In the genomic region with DNA sequence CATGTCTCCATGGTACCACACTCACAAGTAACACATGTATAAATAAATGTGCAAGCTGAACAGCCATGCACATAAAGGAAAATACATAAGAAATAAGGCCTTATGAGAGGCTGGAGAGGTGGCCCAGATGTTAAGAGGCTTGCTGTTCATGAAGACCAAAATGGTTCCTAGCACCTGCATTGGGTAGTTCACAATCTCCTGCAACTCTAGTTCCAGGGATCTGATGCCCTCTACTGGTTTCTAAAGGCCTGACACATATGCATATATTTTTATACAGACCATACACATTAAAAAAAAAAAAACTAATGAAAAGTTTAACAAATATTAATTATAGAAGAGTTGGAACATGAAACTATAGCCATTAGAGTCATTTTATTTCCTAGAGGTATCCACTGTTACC, we compare ENCODE assay signal across 11 mouse cellular contexts. TPM values are rescaled to one million over a fixed set of nuclear protein-coding genes. Genes with fewer than 3 reads are reported as not detected.
DNase-seq lines count a peak whose midpoint lies in the region; ATAC-seq and TF ChIP-seq lines count a peak whose summit lies in the region.
"Had no signal": no experiment of that assay in that cellular context is flagged by ENCODE, and none has a peak within 500 bp of the region (broad histone marks: within the 10 kb centered on the region; RNA-seq: fewer than 3 reads in every experiment).

No protein-coding gene starts in this region.

- TF ChIP-seq EP300 in stomach, postnatal 0 days (optimal IDR thresholded peaks at IDR 0.05), result no peak

- no peaks in the 10 kb centered on the region for H3K27me3 ChIP-seq in neural tube, embryonic 11.5 days (ENCODE audit: control insufficient read depth, insufficient read depth, low read length)
- H3K27me3 ChIP-seq in embryonic facial prominence, embryonic 12.5 days, result no peaks in the 10 kb centered on the region
- no peaks in the 10 kb centered on the region for H3K27me3 ChIP-seq in hindbrain, postnatal 0 days (ENCODE audit: insufficient read depth, low read length)
- H3K27me3 ChIP-seq in stomach, postnatal 0 days (ENCODE audit: control insufficient read depth, insufficient read depth, low read length), result no peaks in the 10 kb centered on the region

- ATAC-seq in neural tube, embryonic 11.5 days (ENCODE audit: insufficient read depth, low FRiP score, low TSS enrichment), result no peak
- ATAC-seq in embryonic facial prominence, embryonic 12.5 days (ENCODE audit: insufficient number of reproducible peaks, insufficient read depth, low FRiP score, low TSS enrichment), result no peak
- ATAC-seq in hindbrain, postnatal 0 days, result no peak
- ATAC-seq in stomach, postnatal 0 days (ENCODE audit: low FRiP score, low TSS enrichment), result no peak
- ATAC-seq in megakaryocyte progenitor cell, adult 5-6 weeks (replicated peaks; ENCODE audit: poor library complexity), result no peak

- H3K4me2 ChIP-seq in neural tube, embryonic 11.5 days (ENCODE audit: low read depth), result peak overlapping the region; percentile 46
- H3K4me2 ChIP-seq in embryonic facial prominence, embryonic 12.5 days (replicated peaks), result 0 out of 2 replicates have a peak overlapping the region, but pooled peaks have one; percentile 2
- H3K4me2 ChIP-seq in hindbrain, postnatal 0 days (ENCODE audit: low read depth, low read length), result peak overlapping the region; percentile 83
- no peak overlapping the region for H3K4me2 ChIP-seq in stomach, postnatal 0 days (replicated peaks; ENCODE audit: low read depth)
- H3K4me2 ChIP-seq: limb, embryonic 15.5 days had no signal

- peaks cover 33% of the 10 kb centered on the region for H3K36me3 ChIP-seq in neural tube, embryonic 11.5 days (ENCODE audit: control insufficient read depth, insufficient read depth, low read length)
- H3K36me3 ChIP-seq in embryonic facial prominence, embryonic 12.5 days, result peaks cover 51% of the 10 kb centered on the region
- peaks cover 31% of the 10 kb centered on the region for H3K36me3 ChIP-seq in hindbrain, postnatal 0 days (ENCODE audit: insufficient read depth, low read length)
- peaks cover 12% of the 10 kb centered on the region for H3K36me3 ChIP-seq in stomach, postnatal 0 days (ENCODE audit: control insufficient read depth, insufficient read depth, low read length)

- peak; percentile 53; the same call in 1 of the 2 replicates for TF ChIP-seq CTCF in hindbrain, postnatal 0 days (IDR thresholded peaks at IDR 0.05; ENCODE audit: low read depth)
- peak; percentile 58 for TF ChIP-seq CTCF in stomach, postnatal 0 days (IDR thresholded peaks at IDR 0.05; ENCODE audit: low read depth)

- H3K4me3 ChIP-seq in neural tube, embryonic 11.5 days (ENCODE audit: low read depth, low read length), result 0 out of 2 replicates have a peak overlapping the region, but pooled peaks have one; percentile 6
- H3K4me3 ChIP-seq in embryonic facial prominence, embryonic 12.5 days, result no peak overlapping the region
- H3K4me3 ChIP-seq in hindbrain, postnatal 0 days (ENCODE audit: low read length), result peak overlapping the region; percentile 92
- H3K4me3 ChIP-seq in stomach, postnatal 0 days (ENCODE audit: low read depth, low read length), result no peak overlapping the region
- H3K4me3 ChIP-seq: limb, embryonic 15.5 days had no signal

- no peak overlapping the region; the same call in 1 of the 2 replicates for H3K9ac ChIP-seq in neural tube, embryonic 11.5 days (ENCODE audit: low read length)
- H3K9ac ChIP-seq in embryonic facial prominence, embryonic 12.5 days, result no peak overlapping the region
- no peak overlapping the region for H3K9ac ChIP-seq in hindbrain, postnatal 0 days (replicated peaks; ENCODE audit: low read length)
- no peak overlapping the region for H3K9ac ChIP-seq in stomach, postnatal 0 days (ENCODE audit: low read length)
- H3K9ac ChIP-seq: limb, embryonic 15.5 days had no signal

- no peak overlapping the region for H3K27ac ChIP-seq in neural tube, embryonic 11.5 days (ENCODE audit: low read depth, low read length)
- H3K27ac ChIP-seq in embryonic facial prominence, embryonic 12.5 days, result no peak overlapping the region
- H3K27ac ChIP-seq in hindbrain, postnatal 0 days, result peak overlapping the region; percentile 98; the same call in 1 of the 2 replicates
- H3K27ac ChIP-seq in stomach, postnatal 0 days (replicated peaks), result no peak overlapping the region
- H3K27ac ChIP-seq: limb, embryonic 15.5 days had no signal

- H3K9me3 ChIP-seq in neural tube, embryonic 11.5 days (ENCODE audit: control insufficient read depth, low read length), result no peaks in the 10 kb centered on the region
- no peaks in the 10 kb centered on the region for H3K9me3 ChIP-seq in embryonic facial prominence, embryonic 12.5 days
- H3K9me3 ChIP-seq in hindbrain, postnatal 0 days (ENCODE audit: low read length), result no peaks in the 10 kb centered on the region
- H3K9me3 ChIP-seq in stomach, postnatal 0 days (ENCODE audit: control insufficient read depth, low read length), result no peaks in the 10 kb centered on the region
- H3K9me3 ChIP-seq: limb, embryonic 15.5 days had no signal

- DNase-seq in neural tube, embryonic 11.5 days (ENCODE audit: low spot score), result no peak
- DNase-seq in neural tube, embryonic 10.5 days (ENCODE audit: extremely low spot score, low spot score), result no peak
- peak; percentile 59 for DNase-seq in hindbrain, postnatal 0 days (ENCODE audit: low spot score)
- no peak for DNase-seq in stomach, postnatal 0 days (ENCODE audit: low spot score)
- DNase-seq in adrenal gland, adult 2 months, result no peak
- DNase-seq: adrenal gland, adult 8-10 months; cerebellum, adult 2 months; kidney, adult 8-10 months had no signal

- peaks cover 3% of the 10 kb centered on the region; the same call in 1 of the 2 replicates for H3K4me1 ChIP-seq in neural tube, embryonic 11.5 days (ENCODE audit: control insufficient read depth, insufficient read depth, low read length)
- H3K4me1 ChIP-seq in embryonic facial prominence, embryonic 12.5 days, result peaks cover 6% of the 10 kb centered on the region; the same call in 1 of the 2 replicates
- H3K4me1 ChIP-seq in hindbrain, postnatal 0 days (ENCODE audit: insufficient read depth, low read length), result peaks cover 6% of the 10 kb centered on the region; the same call in 1 of the 2 replicates
- no peaks in the 10 kb centered on the region for H3K4me1 ChIP-seq in stomach, postnatal 0 days (replicated peaks; ENCODE audit: control insufficient read depth, insufficient read depth)

RNA-seq across cellular contexts. Expression of gene Stmn1, which starts 3.3 kb away (rescaled TPM):
- 3,693 and 3,815 TPM in 2 replicates for polyA plus RNA-seq in neural tube, embryonic 11.5 days (2014; fragmentation: Nextera tagmentation; extraction: Ambion mirVana)
- 2,563 and 2,644 TPM in 2 replicates for polyA plus RNA-seq in embryonic facial prominence, embryonic 12.5 days (2016; fragmentation: Nextera tagmentation; extraction: Ambion mirVana)
- total RNA-seq in hindbrain, postnatal 0 days (2014; rRNA removed), result 667 and 752 TPM in 2 replicates
- 4,115 and 4,307 TPM in 2 replicates for polyA plus RNA-seq in hindbrain, postnatal 0 days (2015; fragmentation: Nextera tagmentation; extraction: Ambion mirVana)
- polyA plus RNA-seq in stomach, postnatal 0 days (2015; fragmentation: Nextera tagmentation; extraction: Ambion mirVana), result 358 and 380 TPM in 2 replicates
- 794 and 868 TPM in 2 replicates for total RNA-seq in megakaryocyte progenitor cell, adult 5-6 weeks (2015)
- 1,207 and 1,242 TPM in 2 replicates for total RNA-seq in megakaryocyte progenitor cell, adult 5-6 weeks (2017)
- total RNA-seq in adrenal gland, adult 2 months (2021), result 10 to 100 TPM; 28.7 to 31.8 TPM
- 1.3 and 2.4 TPM in 2 replicates for polyA plus RNA-seq in adrenal gland, adult 2 months (2012; rRNA removed)

RNA-seq across cellular contexts. Expression of gene Paqr7, which starts 25.0 kb away (rescaled TPM):
- polyA plus RNA-seq in neural tube, embryonic 11.5 days (2014; fragmentation: Nextera tagmentation; extraction: Ambion mirVana), result 2.0 and 2.2 TPM in 2 replicates
- 3.3 and 3.4 TPM in 2 replicates for polyA plus RNA-seq in embryonic facial prominence, embryonic 12.5 days (2016; fragmentation: Nextera tagmentation; extraction: Ambion mirVana)
- 121 and 142 TPM in 2 replicates for total RNA-seq in hindbrain, postnatal 0 days (2014; rRNA removed)
- 41.1 and 43.5 TPM in 2 replicates for polyA plus RNA-seq in hindbrain, postnatal 0 days (2015; fragmentation: Nextera tagmentation; extraction: Ambion mirVana)
- 51.8 and 56.4 TPM in 2 replicates for polyA plus RNA-seq in stomach, postnatal 0 days (2015; fragmentation: Nextera tagmentation; extraction: Ambion mirVana)
- total RNA-seq in megakaryocyte progenitor cell, adult 5-6 weeks (2015), result 5.2 and 7.3 TPM in 2 replicates
- 11.1 and 13.5 TPM in 2 replicates for total RNA-seq in megakaryocyte progenitor cell, adult 5-6 weeks (2017)
- total RNA-seq in adrenal gland, adult 2 months (2021), result 10 to 100 TPM; 30.3 to 78.9 TPM
- polyA plus RNA-seq in adrenal gland, adult 2 months (2012; rRNA removed), result 196 and 204 TPM in 2 replicates

RNA-seq across cellular contexts. Expression of gene Aunip, which starts 39.3 kb away (rescaled TPM):
- polyA plus RNA-seq in neural tube, embryonic 11.5 days (2014; fragmentation: Nextera tagmentation; extraction: Ambion mirVana), result 6.5 and 8.1 TPM in 2 replicates
- polyA plus RNA-seq in embryonic facial prominence, embryonic 12.5 days (2016; fragmentation: Nextera tagmentation; extraction: Ambion mirVana), result 11.6 and 13.1 TPM in 2 replicates
- 2.2 and 2.7 TPM in 2 replicates for total RNA-seq in hindbrain, postnatal 0 days (2014; rRNA removed)
- polyA plus RNA-seq in hindbrain, postnatal 0 days (2015; fragmentation: Nextera tagmentation; extraction: Ambion mirVana), result 2.2 and 2.6 TPM in 2 replicates
- 3.5 and 3.8 TPM in 2 replicates for polyA plus RNA-seq in stomach, postnatal 0 days (2015; fragmentation: Nextera tagmentation; extraction: Ambion mirVana)
- 11.8 and 14.6 TPM in 2 replicates for total RNA-seq in megakaryocyte progenitor cell, adult 5-6 weeks (2015)
- total RNA-seq in megakaryocyte progenitor cell, adult 5-6 weeks (2017), result 24.3 and 30.6 TPM in 2 replicates
- total RNA-seq in adrenal gland, adult 2 months (2021), result 1 to 10 TPM in 1 of 2 experiments, under 1 TPM in 1; 0.29 to 1.5 TPM
- polyA plus RNA-seq in adrenal gland, adult 2 months (2012; rRNA removed), result 0.10 and 0.16 TPM in 2 replicates

Comparison
In these comparisons a context has a peak if more than half of its experiments do, and no peak if none do; other contexts are left out.
1. H3K4me3 ChIP-seq: peak in neural tube, embryonic 11.5 days (single experiment) and hindbrain, postnatal 0 days (single experiment); none in embryonic facial prominence, embryonic 12.5 days (single experiment) and stomach, postnatal 0 days (single experiment).
2. RNA of gene Stmn1, which starts 3.3 kb away (polyA plus RNA-seq): 4,115 to 4,307 TPM in hindbrain, postnatal 0 days, 3,693 to 3,815 TPM in neural tube, embryonic 11.5 days, 2,563 to 2,644 TPM in embryonic facial prominence, embryonic 12.5 days and 358 to 380 TPM in stomach, postnatal 0 days; 1.3 to 2.4 TPM in adrenal gland, adult 2 months; every median in the first group is over 100 times any median in the second.